In the genomic region with DNA sequence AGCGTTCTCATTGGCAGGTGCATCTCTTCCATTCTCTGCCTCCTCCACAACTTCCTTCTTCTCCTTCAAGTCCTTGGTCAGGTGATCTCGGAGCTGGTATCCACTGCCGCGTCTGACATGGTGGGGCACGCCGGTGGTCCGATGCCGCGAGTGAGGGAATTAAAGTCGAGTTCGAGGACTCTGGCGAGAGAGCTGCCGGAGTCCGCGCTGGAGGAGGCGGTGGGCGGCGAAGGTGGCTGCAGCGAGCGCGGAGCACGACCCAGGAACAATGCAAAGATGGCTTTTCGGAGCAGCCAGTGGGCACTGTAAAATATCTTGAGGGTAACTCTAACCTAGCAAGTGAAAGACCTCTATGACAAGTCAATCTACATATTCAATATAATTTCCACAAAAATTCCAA, we compare ENCODE assay signal across 7 mouse cellular contexts.
DNase-seq lines count a peak whose midpoint lies in the region; ATAC-seq and TF ChIP-seq lines count a peak whose summit lies in the region.
"Not testable (repeated sequence)": the region's sequence is repeated elsewhere in the genome, so short reads cannot be mapped to it uniquely, and the experiment has no call there.

No protein-coding gene starts in this region.

- WGBS in heart, adult 2 months, result 77% methylated on average over 23 of the region's 23 CpGs
- 66% methylated on average over 23 of the region's 23 CpGs for WGBS in lung, adult 2 months

- not testable (repeated sequence) for H3K79me2 ChIP-seq in heart, adult 2 months (replicated peaks; ENCODE audit: control insufficient read depth, insufficient read depth, low read length)

- H3K4me3 ChIP-seq in heart, adult 2 months; lung, adult 2 months (replicated peaks; ENCODE audit: extremely low read depth, low read depth, low read length): not testable (repeated sequence)

- H3K27me3 ChIP-seq in heart, adult 2 months (ENCODE audit: control insufficient read depth, insufficient read depth, low read length), result not testable (repeated sequence)

- not testable (repeated sequence) for H3K36me3 ChIP-seq in heart, adult 2 months (ENCODE audit: control insufficient read depth, insufficient read depth, low read length)

- peak; percentile 34 for DNase-seq in cerebellum, adult 11-12 months
- peak; percentile 7 to 44 for DNase-seq in heart, adult 2 months
- peak; percentile 19 for DNase-seq in kidney, adult 18-20 months
- DNase-seq in lung, adult 2 months, result peak; percentile 17
- DNase-seq in ovary, postnatal 36 days (ENCODE audit: low spot score), result peak; percentile 8
- DNase-seq in thymus, postnatal 36 days, result peak; percentile 15 to 19

- peak; percentile 96 for ATAC-seq in common myeloid progenitor, adult 5-6 weeks (replicated peaks; ENCODE audit: low read depth, poor library complexity, severe bottlenecking)

- not testable (repeated sequence) for H3K27ac ChIP-seq in heart, adult 2 months

- not testable (repeated sequence) for H3K4me1 ChIP-seq in heart, adult 2 months (ENCODE audit: control insufficient read depth, insufficient read depth, low read length); lung, adult 2 months (ENCODE audit: control insufficient read depth, insufficient read depth, low read length)

- H3K9ac ChIP-seq in heart, adult 2 months (ENCODE audit: low read depth, low read length), result not testable (repeated sequence)

- TF ChIP-seq EP300 in heart, adult 2 months (IDR thresholded peaks at IDR 0.05; ENCODE audit: insufficient read depth, low read depth, low read length), result not testable (repeated sequence)

- not testable (repeated sequence) for TF ChIP-seq POLR2A in heart, adult 2 months (IDR thresholded peaks at IDR 0.05; ENCODE audit: insufficient read depth, low read depth, low read length); lung, adult 2 months (IDR thresholded peaks at IDR 0.05; ENCODE audit: borderline replicate concordance, extremely low read depth, low read depth, low read length)

- intact Hi-C loops in heart, adult 2 months (cut with DNase I), result not testable (repeated sequence)

- TF ChIP-seq CTCF in heart, adult 2 months (IDR thresholded peaks at IDR 0.05); lung, adult 2 months (IDR thresholded peaks at IDR 0.05; ENCODE audit: insufficient read depth, low read length): not testable (repeated sequence)
